Mouse (Mus musculus) ES-Bruce4 (cell line): ENCODE data around the gene Grip2.

Source experiments
- CTCF ChIP-seq: IDR thresholded peaks from one replicate; pipeline ENCODE4 v1.8.1; 2011; ENCODE audit warnings: low read depth, low read length
- POLR2A ChIP-seq: IDR thresholded peaks from one replicate; pipeline ENCODE4 v1.8.1; 2011; ENCODE audit warnings: low read length; ENCODE audit not compliant: insufficient read depth

GRCm38 (mm10) chr6:91742995-91743394 lies 84.1 kb downstream of the Grip2 start:
- TF ChIP-seq POLR2A (no peak), CTCF (no peak)
